Mouse (Mus musculus) brown adipose tissue, adult 24 weeks (tissue): ENCODE measurements around the gene Rad23a. TPM values are rescaled to one million over a fixed set of nuclear protein-coding genes. Genes with fewer than 3 reads are reported as not detected.
A peak's percentile ranks its signal among the peaks of the same experiment; 100 is the strongest.

Experiments
- H3K27ac ChIP-seq: fragments of 200-500 bp; replicated peaks from 2 replicates; pipeline ENCODE4 v1.5.1; 2012; ENCODE audit warnings: low read depth, mild to moderate bottlenecking, low read length
- H3K4me1 ChIP-seq: fragments of 200-500 bp; 2 replicates; pipeline ENCODE4 v1.6.1; 2012; ENCODE audit warnings: low read length, mixed read lengths; ENCODE audit not compliant: control insufficient read depth, insufficient read depth, insufficient read length
- H3K4me3 ChIP-seq: fragments of 200-500 bp; 2 replicates; pipeline ENCODE4 v1.5.1; 2012; ENCODE audit warnings: low read depth, mild to moderate bottlenecking, low read length, moderate library complexity; ENCODE audit not compliant: insufficient read depth
- polyA plus RNA-seq: library from polyadenylated mRNA; stranded (reverse); fragments of >200 nt; gene quantifications from 2 replicates; pipeline ENCODE4 v1.2.4, GENCODE M21; 2012; ENCODE audit not compliant: missing spikeins, insufficient read depth, insufficient read length

Rad23a gene
- polyA plus RNA-seq, 1 experiment, result 79.3 TPM

DNA sequence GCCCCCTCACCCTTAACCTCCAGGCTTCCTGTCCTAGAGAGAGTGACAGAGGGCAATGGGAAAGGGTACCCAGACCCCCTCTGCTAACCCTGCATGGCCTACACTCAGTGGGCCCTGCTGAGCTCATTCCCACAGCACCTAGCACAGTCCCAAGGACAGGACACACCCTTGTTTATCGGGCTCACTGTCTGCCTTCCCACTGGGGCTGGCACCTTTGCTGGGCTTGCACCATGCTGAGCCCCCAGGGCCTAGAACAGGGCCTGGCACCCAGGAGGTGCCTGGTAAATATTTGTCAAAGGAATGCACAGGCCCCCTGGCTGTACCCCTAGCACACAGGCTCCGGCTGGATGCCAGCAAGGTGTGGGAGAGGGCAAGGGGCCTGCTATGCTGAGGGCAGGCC lies 49.9 kb downstream of the Rad23a start:
- peak overlapping the region; percentile 52 for H3K27ac ChIP-seq
- H3K4me3 ChIP-seq, result no peak overlapping the region
- H3K4me1 ChIP-seq, result peaks cover 62% of the 10 kb centered on the region

- H3K27ac ChIP-seq, result peak overlapping the region; percentile 52
- no peak overlapping the region for H3K4me3 ChIP-seq
- peaks cover 65% of the 10 kb centered on the region for H3K4me1 ChIP-seq
These were observed 50.5 kb downstream of the Rad23a start for GRCm38 (mm10) chr8:84789855-84790486.

GRCm38 (mm10) chr8:84789345-84789744 lies 51.1 kb downstream of the Rad23a start:
- peaks cover 66% of the 10 kb centered on the region for H3K4me1 ChIP-seq

GRCm38 (mm10) chr8:84788896-84789295 lies 51.6 kb downstream of the Rad23a start:
- Histone ChIP-seq H3K4me3 (no peak overlapping the region), H3K27ac (peak overlapping the region; percentile 75), H3K4me1 (peaks cover 65% of the 10 kb centered on the region)

More at GRCm38 (mm10) chr8:84789345-84789744, 51.1 kb downstream of the Rad23a start:
- no peak overlapping the region for H3K4me3 ChIP-seq
- H3K27ac ChIP-seq, result peak overlapping the region; percentile 43

GRCm38 (mm10) chr8:84787523-84788302 lies 52.8 kb downstream of the Rad23a start:
- H3K27ac ChIP-seq, result peak overlapping the region; percentile 75
- no peak overlapping the region for H3K4me3 ChIP-seq
- H3K4me1 ChIP-seq, result peaks cover 61% of the 10 kb centered on the region

DNA sequence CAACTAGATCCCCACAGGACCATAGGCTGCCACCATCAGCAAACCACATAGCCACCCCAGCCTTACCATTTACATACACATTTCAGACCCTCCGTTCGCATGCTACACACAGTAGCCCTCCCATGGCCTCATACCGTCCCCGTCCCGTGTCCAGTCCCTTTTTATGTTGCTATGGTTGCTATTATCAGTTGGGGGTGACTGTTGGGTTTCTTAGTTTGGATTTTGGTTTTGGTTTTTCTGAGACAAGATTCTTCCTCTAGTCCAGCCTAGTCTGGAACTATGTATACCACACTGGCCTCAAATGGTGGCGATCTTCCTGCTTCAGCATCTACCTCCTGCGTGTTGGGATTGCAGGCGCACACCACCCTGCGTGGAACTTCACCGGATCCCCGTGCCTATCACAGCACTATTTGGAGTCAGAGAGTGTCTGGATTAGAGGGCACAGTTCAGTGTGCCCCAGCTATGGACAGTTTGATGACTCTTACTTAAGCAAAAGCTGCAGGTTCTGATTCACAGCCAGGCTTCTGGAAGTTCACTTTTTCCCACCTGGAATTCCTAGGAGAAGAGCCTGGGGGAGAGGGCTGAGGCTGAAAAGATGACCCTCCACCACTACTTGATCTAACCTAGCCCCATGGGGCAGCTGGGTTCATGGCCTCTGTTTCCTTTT lies 53.5 kb downstream of the Rad23a start:
- H3K4me3 ChIP-seq, result peak overlapping the region; percentile 7; the same call in 1 of the 2 replicates
- peaks cover 66% of the 10 kb centered on the region for H3K4me1 ChIP-seq
- peak overlapping the region; percentile 56 for H3K27ac ChIP-seq

DNA sequence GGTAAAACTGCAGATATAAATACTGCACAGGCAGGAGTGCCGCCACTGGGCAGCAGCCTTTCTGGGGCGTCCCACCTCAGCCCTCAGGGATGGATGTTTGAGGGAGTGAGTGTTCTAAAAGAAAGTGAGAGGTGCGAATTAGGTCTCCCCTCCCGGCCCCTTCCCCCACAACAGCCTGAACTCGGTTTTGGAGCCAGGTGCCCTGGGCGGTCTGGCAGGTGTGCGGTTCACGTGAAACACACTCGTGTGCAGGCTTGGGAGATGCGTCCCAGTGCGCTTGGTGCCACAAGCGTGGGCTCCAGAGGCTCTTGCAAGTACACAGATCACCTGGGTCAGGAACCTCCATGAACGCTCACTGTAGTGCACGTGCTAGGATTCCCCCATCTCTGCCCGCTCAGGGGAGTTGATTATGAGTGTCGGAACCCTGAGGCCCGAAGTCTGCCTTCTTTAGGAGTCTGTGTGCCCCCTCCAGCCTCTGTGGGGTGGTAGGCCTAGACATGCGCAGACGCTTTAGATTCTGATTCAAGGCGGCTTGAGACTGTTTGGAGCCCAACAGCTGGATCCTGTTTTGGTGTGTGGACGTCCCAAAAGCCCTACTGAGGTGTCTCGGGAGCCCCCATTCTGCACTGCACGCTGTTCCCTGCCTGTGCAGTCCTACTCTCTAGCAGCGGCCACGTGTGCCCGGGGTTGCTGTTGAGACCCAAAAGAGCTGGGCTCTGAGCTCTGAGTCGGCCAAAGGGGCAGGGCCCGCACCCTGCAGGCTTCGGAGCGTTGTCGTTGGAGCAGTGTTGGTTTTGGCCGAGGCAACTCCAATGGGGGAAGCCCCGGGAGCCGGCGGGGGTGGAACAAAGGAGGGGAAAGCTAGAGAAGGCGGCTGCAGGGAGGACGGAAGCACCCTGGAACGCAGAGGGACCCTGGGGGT lies 54.4 kb downstream of the Rad23a start:
- no peak overlapping the region for H3K27ac ChIP-seq
- peaks cover 72% of the 10 kb centered on the region for H3K4me1 ChIP-seq
- H3K4me3 ChIP-seq, result peak overlapping the region; percentile 56

- H3K4me1 ChIP-seq, result peaks cover 66% of the 10 kb centered on the region
- H3K4me3 ChIP-seq, result peak overlapping the region; percentile 56
- H3K27ac ChIP-seq, result no peak overlapping the region
These were observed 55.0 kb downstream of the Rad23a start for GRCm38 (mm10) chr8:84785506-84785755.

- H3K4me1 ChIP-seq, result peaks cover 62% of the 10 kb centered on the region
- peak overlapping the region; percentile 51 for H3K27ac ChIP-seq
- H3K4me3 ChIP-seq, result peak overlapping the region; percentile 56
These were observed 55.6 kb downstream of the Rad23a start for GRCm38 (mm10) chr8:84784681-84785505.

Other genes starting within 250 kb of the Rad23a start
- gene Ier2, start 177.8 kb downstream of the Rad23a start, polyA plus RNA-seq, result 17.2 and 62.3 TPM in 2 replicates
- 25.1 and 33.4 TPM in 2 replicates for gene Trmt1, start 154.4 kb downstream of the Rad23a start, polyA plus RNA-seq
- gene Nacc1, start 152.8 kb downstream of the Rad23a start, polyA plus RNA-seq, result 19.0 and 22.9 TPM in 2 replicates
- gene Lyl1, start 139.2 kb downstream of the Rad23a start, polyA plus RNA-seq, result 2.9 and 3.1 TPM in 2 replicates
- 1.9 TPM in 1 of 2 replicates, not detected in the other for gene G430095P16Rik, start 117.7 kb downstream of the Rad23a start, polyA plus RNA-seq
- 74.6 and 78.4 TPM in 2 replicates for gene Nfix, start 40.3 kb downstream of the Rad23a start, polyA plus RNA-seq
- gene Dand5, start 17.8 kb downstream of the Rad23a start, polyA plus RNA-seq, result 7.2 and 9.4 TPM in 2 replicates
- gene Gadd45gip1, start 9.1 kb downstream of the Rad23a start, polyA plus RNA-seq, result 32.2 and 37.2 TPM in 2 replicates
- 211 and 306 TPM in 2 replicates for gene Calr, start 6.3 kb upstream of the Rad23a start, polyA plus RNA-seq
- 11.3 and 14.4 TPM in 2 replicates for gene Farsa, start 16.3 kb upstream of the Rad23a start, polyA plus RNA-seq
- 3.3 and 3.6 TPM in 2 replicates for gene Syce2, start 31.4 kb upstream of the Rad23a start, polyA plus RNA-seq
- gene Gcdh, start 53.3 kb upstream of the Rad23a start, polyA plus RNA-seq, result 53.8 and 76.8 TPM in 2 replicates
- not detected in 2 replicates for gene Klf1, start 61.3 kb upstream of the Rad23a start, polyA plus RNA-seq
- gene Dnase2a, start 67.9 kb upstream of the Rad23a start, polyA plus RNA-seq, result 4.6 and 12.9 TPM in 2 replicates
- not detected in 2 replicates for gene Mast1, start 96.7 kb upstream of the Rad23a start, polyA plus RNA-seq
- gene Rtbdn, start 106.3 kb upstream of the Rad23a start, polyA plus RNA-seq, result not detected in 2 replicates
- not detected in 2 replicates for gene Gm49661, start 128.8 kb upstream of the Rad23a start, polyA plus RNA-seq
- 387 and 425 TPM in 2 replicates for gene Prdx2, start 128.9 kb upstream of the Rad23a start, polyA plus RNA-seq
- 26.6 and 28.5 TPM in 2 replicates for gene Rnaseh2a, start 129.1 kb upstream of the Rad23a start, polyA plus RNA-seq
- 15.4 and 47.7 TPM in 2 replicates for gene Junb, start 138.1 kb upstream of the Rad23a start, polyA plus RNA-seq
- 1.1 and 1.6 TPM in 2 replicates for gene Hook2, start 149.9 kb upstream of the Rad23a start, polyA plus RNA-seq
- not detected in 2 replicates for gene Best2, start 173.9 kb upstream of the Rad23a start, polyA plus RNA-seq
- 113 and 117 TPM in 2 replicates for gene Asna1, start 184.6 kb upstream of the Rad23a start, polyA plus RNA-seq
- 68.4 and 68.5 TPM in 2 replicates for gene Trir, start 186.2 kb upstream of the Rad23a start, polyA plus RNA-seq
- 28.4 and 33.5 TPM in 2 replicates for gene Tnpo2, start 196.2 kb upstream of the Rad23a start, polyA plus RNA-seq
- gene Fbxw9, start 219.4 kb upstream of the Rad23a start, polyA plus RNA-seq, result 3.0 and 4.1 TPM in 2 replicates
- gene Gm5741, start 227.3 kb upstream of the Rad23a start, polyA plus RNA-seq, result not detected in 2 replicates
- gene Dhps, start 231.1 kb upstream of the Rad23a start, polyA plus RNA-seq, result 19.1 and 20.0 TPM in 2 replicates
- 95.5 and 130 TPM in 2 replicates for gene Wdr83os, start 240.1 kb upstream of the Rad23a start, polyA plus RNA-seq
- gene Wdr83, start 240.6 kb upstream of the Rad23a start, polyA plus RNA-seq, result 26.8 and 28.7 TPM in 2 replicates
- gene Man2b1, start 242.6 kb upstream of the Rad23a start, polyA plus RNA-seq, result 17.4 and 20.8 TPM in 2 replicates